Mouse (Mus musculus) lung, postnatal 0 days (tissue): ENCODE data around the gene Abr. TPM values are rescaled to one million over a fixed set of nuclear protein-coding genes. Genes with fewer than 3 reads are reported as not detected.

Source experiments
- ATAC-seq: fragments of 200-750 bp; cut with Nextera tagmentation; 2 replicates; pipeline ENCODE4 v1.8.0; 2017; ENCODE audit warnings: moderate library complexity
- DNase-seq: peaks from one replicate; pipeline ENCODE4 v3.0.0-alpha.2; 2016; ENCODE audit warnings: low spot score
- H3K27ac ChIP-seq: fragments of 300-500 bp; sonication (generic); 2 replicates; pipeline ENCODE4 v1.5.1; 2014; ENCODE audit warnings: antibody characterized with exemption, mild to moderate bottlenecking, low read length, mixed read lengths
- H3K27me3 ChIP-seq: fragments of 300-500 bp; sonication (generic); replicated peaks from 2 replicates; pipeline ENCODE4 v1.6.1; 2014; ENCODE audit warnings: low read length, mixed read lengths; ENCODE audit not compliant: insufficient read depth
- H3K36me3 ChIP-seq: fragments of 300-500 bp; sonication (generic); 2 replicates; pipeline ENCODE4 v1.6.1; 2014; ENCODE audit warnings: low read length, mixed read lengths; ENCODE audit not compliant: insufficient read depth
- H3K4me1 ChIP-seq: fragments of 300-500 bp; sonication (generic); 2 replicates; pipeline ENCODE4 v1.6.1; 2014; ENCODE audit warnings: antibody characterized with exemption, low read depth, low read length, mixed read lengths; ENCODE audit not compliant: insufficient read depth
- H3K4me2 ChIP-seq: fragments of 300-500 bp; sonication (generic); replicated peaks from 2 replicates; pipeline ENCODE4 v1.6.1; 2014; ENCODE audit warnings: low read depth, mild to moderate bottlenecking, low read length, moderate library complexity, mixed read lengths
- H3K4me3 ChIP-seq: fragments of 300-500 bp; sonication (generic); 2 replicates; pipeline ENCODE4 v1.5.1; 2014; ENCODE audit warnings: low read depth, low read length
- H3K9ac ChIP-seq: fragments of 300-500 bp; sonication (generic); replicated peaks from 2 replicates; pipeline ENCODE4 v1.6.1; 2014; ENCODE audit warnings: low read depth, mild to moderate bottlenecking
- H3K9me3 ChIP-seq: fragments of 300-500 bp; sonication (generic); 2 replicates; pipeline ENCODE4 v1.6.1; 2016; ENCODE audit warnings: low read length, mixed read lengths
- CTCF ChIP-seq: IDR thresholded peaks from 2 replicates; pipeline ENCODE4 v1.5.1; 2016; ENCODE audit warnings: antibody characterized with exemption, mild to moderate bottlenecking
- EP300 ChIP-seq: IDR thresholded peaks from 2 replicates; pipeline ENCODE4 v1.6.1; 2016; ENCODE audit warnings: antibody characterized with exemption, mild to moderate bottlenecking, control low read depth
- WGBS: fragments of 180-500 bp; shearing (Covaris S2); extraction: QIAGEN DNeasy Blood & Tissue Kit; methylation state at CpG from one replicate; pipeline ENCODE4 v1.1.7; 2014; 5-methylcytosine and 5-hydroxymethylcytosine counted together
- polyA plus RNA-seq: library from polyadenylated mRNA; unstranded; fragments of >200 nt; fragmentation: Nextera tagmentation; extraction: Ambion mirVana; gene quantifications from 2 replicates; pipeline ENCODE4 v1.2.1, GENCODE M21; 2015

Abr gene
- polyA plus RNA-seq, 1 experiment from 2014 or later: 17.2 TPM

GRCm38 (mm10) chr11:76612638-76613104 lies 9.4 kb downstream of the Abr start:
- WGBS: 1% methylated on average over 19 of the region's 19 CpGs
- no peak for TF ChIP-seq CTCF
- no peak for TF ChIP-seq EP300
- no peaks in the 10 kb centered on the region for H3K9me3 ChIP-seq
- no peak overlapping the region for H3K27ac ChIP-seq
- 0 out of 2 replicates have a peak overlapping the region, but pooled peaks have one; percentile 19 for H3K9ac ChIP-seq
- peak; percentile 75 for DNase-seq
- H3K4me1 ChIP-seq: no peaks in the 10 kb centered on the region
- peak overlapping the region; percentile 37 for H3K4me3 ChIP-seq
- H3K36me3 ChIP-seq: no peaks in the 10 kb centered on the region
- H3K4me2 ChIP-seq: peak overlapping the region; percentile 69
- no peaks in the 10 kb centered on the region for H3K27me3 ChIP-seq
- no peak for ATAC-seq

- H3K4me2 ChIP-seq: no peak overlapping the region
- DNase-seq (no peak), ATAC-seq (no peak)
- TF ChIP-seq EP300 (no peak), CTCF (no peak)
- no peaks in the 10 kb centered on the region for H3K9me3 ChIP-seq
- no peak overlapping the region for H3K4me3 ChIP-seq
- no peaks in the 10 kb centered on the region for H3K4me1 ChIP-seq
- no peak overlapping the region for H3K9ac ChIP-seq
- H3K27ac ChIP-seq: no peak overlapping the region
- H3K27me3 ChIP-seq: no peaks in the 10 kb centered on the region
- no peaks in the 10 kb centered on the region for H3K36me3 ChIP-seq
These were observed 11.2 kb downstream of the Abr start for GRCm38 (mm10) chr11:76610948-76611347.

GRCm38 (mm10) chr11:76606521-76606920 lies 15.6 kb downstream of the Abr start:
- no peak for ATAC-seq
- no peak for DNase-seq
- Histone ChIP-seq H3K9ac (no peak overlapping the region), H3K4me2 (no peak overlapping the region), H3K4me3 (no peak overlapping the region), H3K27me3 (no peaks in the 10 kb centered on the region), H3K36me3 (no peaks in the 10 kb centered on the region), H3K27ac (no peak overlapping the region), H3K4me1 (no peaks in the 10 kb centered on the region), H3K9me3 (no peaks in the 10 kb centered on the region)
- TF ChIP-seq EP300: no peak
- TF ChIP-seq CTCF: no peak
- WGBS: 87% methylated on average over 9 of the region's 9 CpGs

GRCm38 (mm10) chr11:76599219-76599618 lies 22.9 kb downstream of the Abr start:
- 18% methylated on average over 2 of the region's 2 CpGs for WGBS

GRCm38 (mm10) chr11:76598757-76599156 lies 23.4 kb downstream of the Abr start:
- no peak for ATAC-seq

More at GRCm38 (mm10) chr11:76599219-76599618, 22.9 kb downstream of the Abr start:
- Histone ChIP-seq H3K27ac (no peak overlapping the region), H3K9me3 (no peaks in the 10 kb centered on the region), H3K4me3 (no peak overlapping the region), H3K4me1 (no peaks in the 10 kb centered on the region), H3K4me2 (no peak overlapping the region), H3K36me3 (no peaks in the 10 kb centered on the region), H3K9ac (no peak overlapping the region), H3K27me3 (no peaks in the 10 kb centered on the region)
- DNase-seq: no peak
- TF ChIP-seq EP300: no peak
- TF ChIP-seq CTCF: no peak
- ATAC-seq: no peak

GRCm38 (mm10) chr11:76593620-76594326 lies 28.3 kb downstream of the Abr start:
- H3K4me3 ChIP-seq: no peak overlapping the region
- TF ChIP-seq CTCF (no peak), EP300 (no peak)
- ATAC-seq: no peak
- 73% methylated on average over 4 of the region's 4 CpGs for WGBS
- H3K36me3 ChIP-seq: no peaks in the 10 kb centered on the region
- H3K27ac ChIP-seq: no peak overlapping the region
- no peaks in the 10 kb centered on the region for H3K27me3 ChIP-seq
- no peak overlapping the region for H3K4me2 ChIP-seq
- DNase-seq: no peak
- no peaks in the 10 kb centered on the region for H3K9me3 ChIP-seq
- H3K4me1 ChIP-seq: no peaks in the 10 kb centered on the region; the same call in 1 of the 2 replicates
- no peak overlapping the region for H3K9ac ChIP-seq

More at GRCm38 (mm10) chr11:76598757-76599156, 23.4 kb downstream of the Abr start:
- H3K36me3 ChIP-seq: no peaks in the 10 kb centered on the region
- no peak for DNase-seq
- 63% methylated on average over 5 of the region's 5 CpGs for WGBS
- no peaks in the 10 kb centered on the region for H3K27me3 ChIP-seq
- no peak overlapping the region for H3K4me2 ChIP-seq
- no peaks in the 10 kb centered on the region for H3K4me1 ChIP-seq
- H3K9me3 ChIP-seq: no peaks in the 10 kb centered on the region
- no peak overlapping the region for H3K9ac ChIP-seq
- H3K27ac ChIP-seq: no peak overlapping the region
- no peak for TF ChIP-seq CTCF
- TF ChIP-seq EP300: no peak
- no peak overlapping the region for H3K4me3 ChIP-seq
